Mouse (Mus musculus) limb, embryonic 12.5 days (tissue): Measurements from ENCODE around the gene Dgki. TPM values are rescaled to one million over a fixed set of nuclear protein-coding genes. Genes with fewer than 3 reads are reported as not detected.

Experiments used
- ATAC-seq: fragments of 200-750 bp; cut with Nextera tagmentation; 2 replicates; pipeline ENCODE4 v1.8.0; 2017; ENCODE audit warnings: low read depth, moderate TSS enrichment; ENCODE audit not compliant: insufficient number of reproducible peaks, insufficient read depth, low FRiP score, low TSS enrichment
- H3K27ac ChIP-seq: fragments of 300-500 bp; sonication (generic); 2 replicates; pipeline ENCODE4 v1.5.1; 2016; ENCODE audit warnings: mild to moderate bottlenecking, moderate library complexity
- H3K27me3 ChIP-seq: fragments of 300-500 bp; sonication (generic); 2 replicates; pipeline ENCODE4 v1.6.1; 2016; ENCODE audit warnings: mild to moderate bottlenecking, moderate library complexity
- H3K36me3 ChIP-seq: fragments of 300-500 bp; sonication (generic); 2 replicates; pipeline ENCODE4 v1.6.1; 2016; ENCODE audit warnings: mild to moderate bottlenecking, moderate library complexity
- H3K4me1 ChIP-seq: fragments of 300-500 bp; sonication (generic); replicated peaks from 2 replicates; pipeline ENCODE4 v1.6.1; 2016
- H3K4me2 ChIP-seq: fragments of 300-500 bp; sonication (generic); 2 replicates; pipeline ENCODE4 v1.6.1; 2016; ENCODE audit warnings: mild to moderate bottlenecking, moderate library complexity
- H3K4me3 ChIP-seq: fragments of 300-500 bp; sonication (generic); replicated peaks from 2 replicates; pipeline ENCODE4 v1.5.1; 2016; ENCODE audit warnings: mild to moderate bottlenecking
- H3K9ac ChIP-seq: fragments of 300-500 bp; sonication (generic); replicated peaks from 2 replicates; pipeline ENCODE4 v1.6.1; 2016; ENCODE audit warnings: mild to moderate bottlenecking, moderate library complexity
- H3K9me3 ChIP-seq: fragments of 300-500 bp; sonication (generic); 2 replicates; pipeline ENCODE4 v1.6.1; 2016; ENCODE audit warnings: mild to moderate bottlenecking, moderate library complexity
- WGBS: fragments of 180-500 bp; shearing (Covaris S2); methylation state at CpG from one replicate; pipeline ENCODE4 v1.1.7; 2016; 5-methylcytosine and 5-hydroxymethylcytosine counted together
- polyA plus RNA-seq: library from polyadenylated mRNA; unstranded; fragments of >200 nt; fragmentation: Nextera tagmentation; extraction: Ambion mirVana; gene quantifications from 2 replicates; pipeline ENCODE4 v1.2.1, GENCODE M21; 2016

Dgki gene
- polyA plus RNA-seq, 1 experiment from 2014 or later: 1.0 TPM

GRCm38 (mm10) chr6:36842101-36842922 is 457.7 kb downstream of the Dgki start:
- ATAC-seq: peak; percentile 52; the same call in 1 of the 2 replicates
- Histone ChIP-seq H3K9me3 (no peaks in the 10 kb centered on the region), H3K4me3 (no peak overlapping the region), H3K4me2 (no peak overlapping the region), H3K4me1 (peaks cover 31% of the 10 kb centered on the region), H3K27ac (peak overlapping the region; percentile 78), H3K27me3 (no peaks in the 10 kb centered on the region), H3K36me3 (no peaks in the 10 kb centered on the region), H3K9ac (no peak overlapping the region)
- 25% methylated on average over 5 of the region's 5 CpGs for WGBS

GRCm38 (mm10) chr6:36841701-36842100 is 458.3 kb downstream of the Dgki start:
- no peak for ATAC-seq
- H3K27ac ChIP-seq: no peak overlapping the region
- H3K9me3 ChIP-seq: no peaks in the 10 kb centered on the region
- no peaks in the 10 kb centered on the region for H3K36me3 ChIP-seq
- no peaks in the 10 kb centered on the region for H3K27me3 ChIP-seq
- no peak overlapping the region for H3K4me3 ChIP-seq
- WGBS: 9% methylated on average over 3 of the region's 3 CpGs
- no peak overlapping the region for H3K9ac ChIP-seq
- H3K4me2 ChIP-seq: no peak overlapping the region
- peaks cover 33% of the 10 kb centered on the region for H3K4me1 ChIP-seq

- Histone ChIP-seq H3K4me1 (peaks cover 38% of the 10 kb centered on the region), H3K27ac (no peak overlapping the region), H3K9ac (no peak overlapping the region)
These were observed 458.8 kb downstream of the Dgki start for GRCm38 (mm10) chr6:36841174-36841573.

GRCm38 (mm10) chr6:36838747-36839146 is 461.2 kb downstream of the Dgki start:
- no peak for ATAC-seq
- Histone ChIP-seq H3K9ac (no peak overlapping the region), H3K4me3 (no peak overlapping the region), H3K36me3 (no peaks in the 10 kb centered on the region), H3K4me2 (no peak overlapping the region), H3K4me1 (peaks cover 30% of the 10 kb centered on the region), H3K27me3 (no peaks in the 10 kb centered on the region), H3K9me3 (no peaks in the 10 kb centered on the region), H3K27ac (no peak overlapping the region)
- WGBS: 93% methylated on average over 1 of the region's 1 CpGs

More at GRCm38 (mm10) chr6:36841174-36841573, 458.8 kb downstream of the Dgki start:
- no peaks in the 10 kb centered on the region for H3K36me3 ChIP-seq
- ATAC-seq: no peak
- no peak overlapping the region for H3K4me2 ChIP-seq
- no peak overlapping the region for H3K4me3 ChIP-seq
- no peaks in the 10 kb centered on the region for H3K9me3 ChIP-seq
- H3K27me3 ChIP-seq: no peaks in the 10 kb centered on the region

GRCm38 (mm10) chr6:36835351-36835750 is 464.6 kb downstream of the Dgki start:
- 73% methylated on average over 3 of the region's 3 CpGs for WGBS

GRCm38 (mm10) chr6:36834695-36835265 is 465.2 kb downstream of the Dgki start:
- WGBS: 80% methylated on average over 4 of the region's 4 CpGs
- Histone ChIP-seq H3K9me3 (no peaks in the 10 kb centered on the region), H3K36me3 (no peaks in the 10 kb centered on the region), H3K4me3 (no peak overlapping the region), H3K4me2 (no peak overlapping the region), H3K27me3 (no peaks in the 10 kb centered on the region), H3K9ac (no peak overlapping the region), H3K27ac (no peak overlapping the region), H3K4me1 (peaks cover 24% of the 10 kb centered on the region)
- ATAC-seq: no peak

More at GRCm38 (mm10) chr6:36835351-36835750, 464.6 kb downstream of the Dgki start:
- no peaks in the 10 kb centered on the region for H3K27me3 ChIP-seq
- no peak for ATAC-seq
- H3K36me3 ChIP-seq: no peaks in the 10 kb centered on the region
- no peaks in the 10 kb centered on the region for H3K9me3 ChIP-seq
- no peak overlapping the region for H3K4me3 ChIP-seq
- H3K9ac ChIP-seq: no peak overlapping the region
- H3K4me1 ChIP-seq: peaks cover 24% of the 10 kb centered on the region
- H3K4me2 ChIP-seq: no peak overlapping the region
- no peak overlapping the region for H3K27ac ChIP-seq

GRCm38 (mm10) chr6:36832681-36833080 is 467.3 kb downstream of the Dgki start:
- Histone ChIP-seq H3K4me3 (no peak overlapping the region), H3K9me3 (0 out of 2 replicates have a peak, but pooled peaks cover 6% of the 10 kb centered on the region), H3K4me2 (no peak overlapping the region), H3K4me1 (peaks cover 19% of the 10 kb centered on the region), H3K27ac (no peak overlapping the region), H3K9ac (no peak overlapping the region), H3K36me3 (no peaks in the 10 kb centered on the region), H3K27me3 (no peaks in the 10 kb centered on the region)
- no peak for ATAC-seq
- 57% methylated on average over 4 of the region's 4 CpGs for WGBS

GRCm38 (mm10) chr6:36832207-36832606 is 467.8 kb downstream of the Dgki start:
- Histone ChIP-seq H3K4me3 (no peak overlapping the region), H3K9me3 (0 out of 2 replicates have a peak, but pooled peaks cover 6% of the 10 kb centered on the region), H3K36me3 (no peaks in the 10 kb centered on the region), H3K27ac (no peak overlapping the region), H3K27me3 (no peaks in the 10 kb centered on the region), H3K9ac (no peak overlapping the region), H3K4me1 (peaks cover 17% of the 10 kb centered on the region), H3K4me2 (no peak overlapping the region)
- WGBS: 46% methylated on average over 2 of the region's 2 CpGs
- ATAC-seq: no peak

GRCm38 (mm10) chr6:36830371-36830925 is 469.5 kb downstream of the Dgki start:
- Histone ChIP-seq H3K36me3 (no peaks in the 10 kb centered on the region), H3K4me3 (no peak overlapping the region), H3K4me1 (peaks cover 9% of the 10 kb centered on the region), H3K27ac (no peak overlapping the region), H3K27me3 (no peaks in the 10 kb centered on the region), H3K4me2 (no peak overlapping the region), H3K9ac (no peak overlapping the region), H3K9me3 (0 out of 2 replicates have a peak, but pooled peaks cover 6% of the 10 kb centered on the region)
- no peak for ATAC-seq
- WGBS: 90% methylated on average over 9 of the region's 9 CpGs

GRCm38 (mm10) chr6:36819784-36820050 is 480.3 kb downstream of the Dgki start:
- H3K9me3 ChIP-seq: no peaks in the 10 kb centered on the region

GRCm38 (mm10) chr6:36819019-36819783 is 480.8 kb downstream of the Dgki start:
- H3K27me3 ChIP-seq: no peaks in the 10 kb centered on the region
- peak; percentile 90 for ATAC-seq
- WGBS: 58% methylated on average over 8 of the region's 8 CpGs
- H3K4me1 ChIP-seq: 0 out of 2 replicates have a peak, but pooled peaks cover 5% of the 10 kb centered on the region
- H3K4me2 ChIP-seq: no peak overlapping the region
- H3K4me3 ChIP-seq: no peak overlapping the region
- H3K9me3 ChIP-seq: no peaks in the 10 kb centered on the region
- peak overlapping the region; percentile 12; the same call in 1 of the 2 replicates for H3K27ac ChIP-seq
- no peaks in the 10 kb centered on the region for H3K36me3 ChIP-seq
- H3K9ac ChIP-seq: no peak overlapping the region

More at GRCm38 (mm10) chr6:36819784-36820050, 480.3 kb downstream of the Dgki start:
- Histone ChIP-seq H3K4me2 (no peak overlapping the region), H3K27ac (peak overlapping the region; percentile 12; the same call in 1 of the 2 replicates), H3K9ac (no peak overlapping the region), H3K4me1 (0 out of 2 replicates have a peak, but pooled peaks cover 5% of the 10 kb centered on the region), H3K27me3 (no peaks in the 10 kb centered on the region), H3K36me3 (no peaks in the 10 kb centered on the region), H3K4me3 (no peak overlapping the region)
- no peak for ATAC-seq
